Mouse (Mus musculus) intestine, postnatal 0 days (tissue): Measurements from ENCODE around the gene Acoxl. TPM values are rescaled to one million over a fixed set of nuclear protein-coding genes. Genes with fewer than 3 reads are reported as not detected.

Experiments used
- ATAC-seq: fragments of 200-750 bp; cut with Nextera tagmentation; 2 replicates; pipeline ENCODE4 v1.8.0; 2017; ENCODE audit warnings: mild to moderate bottlenecking, moderate TSS enrichment, moderate library complexity
- H3K27ac ChIP-seq: fragments of 300-500 bp; sonication (generic); 2 replicates; pipeline ENCODE4 v1.5.1; 2014; ENCODE audit warnings: mild to moderate bottlenecking, low read depth, low read length, moderate library complexity
- H3K27me3 ChIP-seq: fragments of 300-500 bp; sonication (generic); replicated peaks from 2 replicates; pipeline ENCODE4 v1.6.1; 2014; ENCODE audit warnings: low read length, mixed read lengths; ENCODE audit not compliant: control insufficient read depth, insufficient read depth
- H3K36me3 ChIP-seq: fragments of 300-500 bp; sonication (generic); 2 replicates; pipeline ENCODE4 v1.6.1; 2014; ENCODE audit warnings: mild to moderate bottlenecking, moderate library complexity; ENCODE audit not compliant: control insufficient read depth, insufficient read depth
- H3K4me1 ChIP-seq: fragments of 300-500 bp; sonication (generic); replicated peaks from 2 replicates; pipeline ENCODE4 v1.6.1; 2014; ENCODE audit warnings: antibody characterized with exemption, low read length, mixed read lengths; ENCODE audit not compliant: control insufficient read depth, insufficient read depth
- H3K4me2 ChIP-seq: fragments of 300-500 bp; sonication (generic); replicated peaks from 2 replicates; pipeline ENCODE4 v1.6.1; 2014; ENCODE audit warnings: low read depth, mild to moderate bottlenecking, moderate library complexity
- H3K4me3 ChIP-seq: fragments of 300-500 bp; sonication (generic); 2 replicates; pipeline ENCODE4 v1.5.1; 2014; ENCODE audit warnings: low read depth, low read length
- H3K9ac ChIP-seq: fragments of 300-500 bp; sonication (generic); 2 replicates; pipeline ENCODE4 v1.6.1; 2014; ENCODE audit warnings: mild to moderate bottlenecking, low read depth, low read length
- H3K9me3 ChIP-seq: fragments of 300-500 bp; sonication (generic); 2 replicates; pipeline ENCODE4 v1.6.1; 2016; ENCODE audit warnings: mixed run types; ENCODE audit not compliant: control insufficient read depth
- CTCF ChIP-seq: sonication (generic); IDR thresholded peaks from 2 replicates; pipeline ENCODE4 v1.5.1; 2016; ENCODE audit warnings: low read depth, mild to moderate bottlenecking, control low read depth, antibody characterized with exemption, moderate library complexity
- WGBS: fragments of 180-500 bp; shearing (Covaris S2); extraction: QIAGEN DNeasy Blood & Tissue Kit; methylation state at CpG from one replicate; pipeline ENCODE4 v1.1.7; 2014; 5-methylcytosine and 5-hydroxymethylcytosine counted together
- polyA plus RNA-seq: library from polyadenylated mRNA; unstranded; fragments of >200 nt; fragmentation: Nextera tagmentation; extraction: Ambion mirVana; gene quantifications from 2 replicates; pipeline ENCODE4 v1.2.1, GENCODE M21; 2015

Acoxl gene
- polyA plus RNA-seq, 1 experiment from 2014 or later, result 0.25 TPM

DNA sequence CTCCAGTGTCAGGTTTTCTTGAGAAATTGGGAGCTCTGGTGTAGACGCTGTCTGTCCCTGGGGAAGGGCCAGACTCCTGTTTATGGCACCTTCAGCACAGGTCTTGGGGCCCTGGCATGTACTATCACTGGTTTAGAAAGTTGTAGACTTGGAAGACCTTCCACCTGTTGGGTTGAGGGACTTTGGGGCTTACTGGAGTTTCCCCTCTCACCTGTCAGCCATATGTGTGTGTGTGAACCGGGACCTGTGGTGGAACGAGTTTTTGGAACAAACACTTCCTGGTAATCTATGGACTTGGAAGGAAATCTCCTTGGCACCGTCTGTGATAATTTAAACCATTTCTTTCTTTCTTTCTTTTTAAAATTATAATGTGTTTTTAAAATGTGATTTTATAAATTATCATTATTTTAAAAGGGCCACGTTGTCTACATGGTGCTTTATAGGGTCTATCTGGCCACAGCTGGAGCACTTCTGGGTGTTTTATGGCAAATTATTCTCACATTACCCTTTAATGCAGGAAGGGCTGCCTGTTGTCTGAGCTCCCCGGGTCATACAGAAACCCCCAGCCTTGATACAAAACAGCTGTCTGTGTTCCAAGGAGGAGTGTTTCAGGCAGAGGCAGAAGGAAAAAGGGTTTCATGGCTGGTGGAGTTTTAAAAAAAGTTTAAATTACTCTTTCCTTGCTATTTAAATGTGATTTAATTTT, 68.5 kb downstream of the Acoxl start:
- no peaks in the 10 kb centered on the region for H3K4me1 ChIP-seq
- 47% methylated on average over 6 of the region's 6 CpGs for WGBS
- TF ChIP-seq CTCF, result no peak
- no peaks in the 10 kb centered on the region for H3K9me3 ChIP-seq
- ATAC-seq, result no peak
- no peak overlapping the region for H3K27ac ChIP-seq
- H3K36me3 ChIP-seq, result no peaks in the 10 kb centered on the region
- no peak overlapping the region for H3K9ac ChIP-seq
- H3K27me3 ChIP-seq, result peaks cover 4% of the 10 kb centered on the region; the same call in 1 of the 2 replicates
- H3K4me3 ChIP-seq, result no peak overlapping the region
- H3K4me2 ChIP-seq, result no peak overlapping the region

DNA sequence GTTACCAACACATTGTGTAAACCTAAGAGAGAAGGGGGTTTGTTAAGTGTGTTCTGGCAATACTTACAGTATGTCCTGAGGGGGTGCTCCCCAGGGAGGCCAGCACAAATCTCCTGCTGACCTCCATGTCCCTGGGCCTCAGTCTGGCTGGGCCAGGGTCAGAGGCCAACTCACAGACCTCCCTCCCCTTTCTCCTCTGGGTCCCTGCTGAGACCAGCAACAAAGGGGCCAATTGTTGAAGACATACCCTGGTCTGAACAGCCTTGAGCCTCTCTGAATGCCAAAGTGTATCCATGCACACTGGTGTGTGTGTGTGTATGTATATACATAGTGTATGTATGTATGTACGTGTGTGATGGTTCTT, 69.0 kb downstream of the Acoxl start:
- no peak overlapping the region for H3K9ac ChIP-seq
- no peaks in the 10 kb centered on the region for H3K4me1 ChIP-seq
- H3K9me3 ChIP-seq, result no peaks in the 10 kb centered on the region
- H3K27me3 ChIP-seq, result peaks cover 4% of the 10 kb centered on the region; the same call in 1 of the 2 replicates
- no peaks in the 10 kb centered on the region for H3K36me3 ChIP-seq
- no peak for ATAC-seq
- H3K27ac ChIP-seq, result no peak overlapping the region
- no peak overlapping the region for H3K4me2 ChIP-seq
- no peak for TF ChIP-seq CTCF
- WGBS, result 70% methylated on average over 1 of the region's 1 CpGs
- H3K4me3 ChIP-seq, result no peak overlapping the region

DNA sequence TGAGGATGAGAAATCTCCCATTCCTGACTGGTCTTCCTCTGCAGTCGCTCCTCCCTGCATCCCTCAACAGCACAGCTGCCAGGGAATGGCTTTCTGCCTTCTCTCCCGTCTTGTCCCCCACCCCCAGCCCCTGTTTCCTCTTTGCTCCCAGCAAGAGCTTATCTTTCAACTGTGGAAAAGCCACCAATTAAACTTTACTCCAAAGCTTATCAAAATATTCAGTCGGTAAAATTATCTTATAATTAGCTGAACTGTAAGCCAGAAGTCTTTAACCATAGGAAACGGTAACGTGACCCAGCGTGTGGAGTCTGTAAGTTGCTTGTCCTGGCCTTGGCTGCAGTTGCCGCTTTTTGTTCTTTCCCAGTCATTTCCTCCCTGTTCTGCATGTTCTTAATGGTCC, 70.2 kb downstream of the Acoxl start:
- no peaks in the 10 kb centered on the region for H3K9me3 ChIP-seq
- no peak overlapping the region for H3K4me3 ChIP-seq
- no peak overlapping the region for H3K27ac ChIP-seq
- no peaks in the 10 kb centered on the region for H3K4me1 ChIP-seq
- ATAC-seq, result no peak
- H3K9ac ChIP-seq, result no peak overlapping the region
- TF ChIP-seq CTCF, result no peak
- H3K36me3 ChIP-seq, result no peaks in the 10 kb centered on the region
- WGBS, result 43% methylated on average over 7 of the region's 7 CpGs
- H3K27me3 ChIP-seq, result peaks cover 4% of the 10 kb centered on the region; the same call in 1 of the 2 replicates
- no peak overlapping the region for H3K4me2 ChIP-seq

DNA sequence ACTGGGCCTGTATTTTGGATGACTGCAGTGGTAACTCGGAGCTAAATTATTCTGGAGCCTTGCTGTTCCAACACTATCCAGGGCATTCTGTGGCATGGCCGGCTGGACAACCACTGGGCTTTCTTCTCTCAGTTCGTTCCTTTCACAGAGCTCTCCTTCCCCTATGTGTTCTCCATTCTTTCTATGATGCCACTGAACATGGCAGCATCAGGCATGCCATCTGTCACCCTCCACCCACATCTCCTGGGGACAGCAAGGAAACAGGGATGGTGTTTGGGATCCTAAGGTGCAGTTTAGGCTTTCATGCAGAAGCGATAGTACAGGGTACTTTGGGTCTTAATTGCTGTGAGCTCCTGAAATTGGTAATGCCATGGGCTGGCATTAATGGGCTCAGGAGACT, 71.1 kb downstream of the Acoxl start:
- H3K36me3 ChIP-seq, result no peaks in the 10 kb centered on the region
- no peak for TF ChIP-seq CTCF
- 91% methylated on average over 4 of the region's 4 CpGs for WGBS
- H3K27ac ChIP-seq, result no peak overlapping the region
- ATAC-seq, result no peak
- no peak overlapping the region for H3K4me3 ChIP-seq
- H3K4me2 ChIP-seq, result no peak overlapping the region
- H3K4me1 ChIP-seq, result no peaks in the 10 kb centered on the region
- no peak overlapping the region for H3K9ac ChIP-seq
- H3K27me3 ChIP-seq, result no peaks in the 10 kb centered on the region
- H3K9me3 ChIP-seq, result no peaks in the 10 kb centered on the region

DNA sequence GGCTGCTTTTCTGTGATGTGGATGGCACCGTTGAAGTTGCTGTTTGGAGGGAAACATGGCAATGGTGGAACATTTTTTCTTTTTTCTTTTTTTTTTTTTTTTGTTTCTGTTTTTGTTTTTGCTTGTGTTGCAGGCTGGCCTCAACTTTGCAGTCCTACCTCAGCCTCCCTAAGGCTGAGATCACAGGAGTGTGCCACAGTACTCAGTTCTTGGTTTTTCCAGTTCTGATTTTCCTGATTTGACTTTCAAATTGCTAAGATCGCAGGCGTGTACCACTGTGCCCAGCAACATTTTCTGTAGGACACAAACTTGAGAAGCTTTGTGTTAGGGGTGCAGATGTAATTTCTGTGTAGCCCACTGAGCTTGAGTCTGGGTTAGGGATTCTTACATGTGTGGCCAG, 72.9 kb downstream of the Acoxl start:
- no peaks in the 10 kb centered on the region for H3K4me1 ChIP-seq
- 97% methylated on average over 3 of the region's 3 CpGs for WGBS

DNA sequence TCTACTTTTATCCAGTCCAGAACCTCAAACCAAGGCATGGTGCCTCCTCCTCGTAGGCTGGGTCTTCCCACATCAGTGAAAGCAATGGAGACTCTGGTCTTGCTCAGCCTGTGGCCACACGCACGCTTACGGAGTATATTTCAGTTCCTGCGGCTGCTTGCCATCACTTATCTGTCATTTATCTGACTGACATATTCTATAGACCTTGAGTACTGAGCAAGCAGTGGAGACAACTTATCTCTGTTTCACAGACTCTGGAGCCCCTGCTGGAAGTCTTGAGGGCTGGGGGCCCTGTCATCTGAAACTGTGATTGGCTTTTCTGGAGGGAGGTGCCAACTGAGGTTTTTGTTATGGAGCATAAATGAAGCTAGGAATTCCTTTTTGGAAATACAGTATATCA, 75.4 kb downstream of the Acoxl start:
- no peak for ATAC-seq
- no peak for TF ChIP-seq CTCF
- Histone ChIP-seq H3K4me1 (no peaks in the 10 kb centered on the region), H3K9me3 (no peaks in the 10 kb centered on the region), H3K4me2 (no peak overlapping the region), H3K36me3 (no peaks in the 10 kb centered on the region), H3K27me3 (no peaks in the 10 kb centered on the region), H3K4me3 (no peak overlapping the region), H3K27ac (no peak overlapping the region), H3K9ac (no peak overlapping the region)
- WGBS, result 47% methylated on average over 5 of the region's 5 CpGs

More for the DNA sequence above, 72.9 kb downstream of the Acoxl start:
- Histone ChIP-seq H3K27ac (no peak overlapping the region), H3K4me2 (no peak overlapping the region), H3K9me3 (no peaks in the 10 kb centered on the region), H3K27me3 (no peaks in the 10 kb centered on the region), H3K9ac (no peak overlapping the region), H3K4me3 (no peak overlapping the region), H3K36me3 (no peaks in the 10 kb centered on the region)
- TF ChIP-seq CTCF, result no peak
- no peak for ATAC-seq
